Mouse (Mus musculus): ENCODE measurements around the gene Oca2. TPM values are rescaled to one million over a fixed set of nuclear protein-coding genes. Genes with fewer than 3 reads are reported as not detected.

Gene Oca2
- polyA plus RNA-seq, 1 experiment from 2014 or later = 0.12 TPM

DNA sequence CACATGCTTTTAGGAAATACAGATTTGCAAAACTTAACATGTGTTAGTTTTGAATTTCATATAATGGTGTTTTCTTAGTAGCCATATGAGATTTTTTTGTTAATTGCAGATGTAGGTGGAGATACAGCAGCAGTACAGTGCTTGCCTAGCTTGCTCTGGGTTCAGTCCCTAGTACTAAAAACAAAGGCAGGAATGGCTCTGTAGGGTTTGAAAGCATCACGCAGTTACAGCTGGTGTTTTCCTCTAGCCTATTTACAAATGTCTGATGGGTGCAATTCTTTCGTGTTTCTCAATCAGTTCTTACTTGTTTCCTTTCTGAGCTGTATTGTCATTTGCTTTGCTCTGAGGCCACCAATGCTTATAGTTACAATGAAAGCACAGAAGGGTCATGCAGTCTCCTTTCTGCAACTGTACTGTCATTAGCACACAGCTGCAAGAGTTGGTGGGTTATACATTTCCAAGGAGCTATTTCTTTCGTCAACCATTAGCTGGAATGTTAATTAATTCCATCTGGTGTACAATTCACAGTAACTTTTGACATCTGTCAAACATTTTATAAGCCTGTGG is 18.4 kb downstream of the Oca2 start:
- ATAC-seq (ENCODE audit: insufficient number of reproducible peaks, low FRiP score, low TSS enrichment, low read depth) = no peak
- 38% methylated on average over 3 of the region's 3 CpGs for WGBS

DNA sequence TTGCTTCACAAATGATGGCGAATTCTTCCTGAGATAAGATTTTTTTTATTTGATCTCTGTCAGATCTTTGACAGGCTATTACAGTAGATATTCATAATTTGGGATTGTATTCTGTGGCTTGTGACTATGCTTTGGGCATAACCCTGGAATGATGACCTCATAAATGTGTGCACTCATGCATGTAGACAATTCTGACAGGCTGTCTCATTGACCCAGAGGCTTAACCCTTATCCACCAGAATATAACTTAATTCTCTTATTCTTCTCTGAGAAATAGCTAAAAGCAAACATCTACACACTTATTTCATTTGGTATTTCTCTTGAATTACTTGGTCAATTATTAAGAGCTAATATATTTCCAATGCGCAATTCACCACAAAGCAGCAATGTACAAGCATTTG is 37.9 kb downstream of the Oca2 start:
- Histone ChIP-seq H3K4me3 (replicated peaks) (no peak overlapping the region), H3K27me3 (no peaks in the 10 kb centered on the region), H3K4me2 (replicated peaks) (no peak overlapping the region), H3K9ac (no peak overlapping the region), H3K36me3 (no peaks in the 10 kb centered on the region), H3K4me1 (no peaks in the 10 kb centered on the region), H3K9me3 (replicated peaks) (no peaks in the 10 kb centered on the region), H3K27ac (replicated peaks) (no peak overlapping the region)
- no peak for ATAC-seq (ENCODE audit: insufficient number of reproducible peaks, low FRiP score, low TSS enrichment, low read depth)
- 86% methylated on average over 2 of the region's 2 CpGs for WGBS

More for the DNA sequence above, 18.4 kb downstream of the Oca2 start:
- Histone ChIP-seq H3K4me1 (no peaks in the 10 kb centered on the region), H3K9me3 (replicated peaks) (no peaks in the 10 kb centered on the region), H3K4me2 (replicated peaks) (no peak overlapping the region), H3K36me3 (no peaks in the 10 kb centered on the region), H3K27ac (replicated peaks) (no peak overlapping the region), H3K27me3 (no peaks in the 10 kb centered on the region), H3K4me3 (replicated peaks) (no peak overlapping the region), H3K9ac (no peak overlapping the region)

- Histone ChIP-seq H3K9me3 (replicated peaks) (no peaks in the 10 kb centered on the region), H3K36me3 (no peaks in the 10 kb centered on the region), H3K4me1 (no peaks in the 10 kb centered on the region), H3K4me2 (replicated peaks) (no peak overlapping the region), H3K4me3 (replicated peaks) (no peak overlapping the region), H3K27me3 (no peaks in the 10 kb centered on the region), H3K27ac (replicated peaks) (no peak overlapping the region), H3K9ac (no peak overlapping the region)
- ATAC-seq (ENCODE audit: insufficient number of reproducible peaks, low FRiP score, low TSS enrichment, low read depth) = no peak
- 34% methylated on average over 6 of the region's 6 CpGs for WGBS
Observed at GRCm38 (mm10) chr7:56291468-56292115, 52.0 kb downstream of the Oca2 start.

GRCm38 (mm10) chr7:56304408-56304807 is 64.8 kb downstream of the Oca2 start:
- Histone ChIP-seq H3K27ac (replicated peaks) (no peak overlapping the region), H3K4me2 (replicated peaks) (no peak overlapping the region), H3K27me3 (no peaks in the 10 kb centered on the region), H3K9ac (no peak overlapping the region), H3K4me1 (no peaks in the 10 kb centered on the region), H3K4me3 (replicated peaks) (no peak overlapping the region), H3K36me3 (no peaks in the 10 kb centered on the region), H3K9me3 (replicated peaks) (no peaks in the 10 kb centered on the region)
- no peak for ATAC-seq (ENCODE audit: insufficient number of reproducible peaks, low FRiP score, low TSS enrichment, low read depth)
- WGBS = 13% methylated on average over 1 of the region's 1 CpGs

GRCm38 (mm10) chr7:56314358-56314757 is 74.8 kb downstream of the Oca2 start:
- Histone ChIP-seq H3K9me3 (replicated peaks) (no peaks in the 10 kb centered on the region), H3K36me3 (no peaks in the 10 kb centered on the region), H3K4me3 (replicated peaks) (no peak overlapping the region), H3K27me3 (no peaks in the 10 kb centered on the region), H3K4me2 (replicated peaks) (no peak overlapping the region), H3K4me1 (no peaks in the 10 kb centered on the region), H3K27ac (replicated peaks) (no peak overlapping the region), H3K9ac (no peak overlapping the region)
- WGBS = 81% methylated on average over 5 of the region's 5 CpGs
- no peak for ATAC-seq (ENCODE audit: insufficient number of reproducible peaks, low FRiP score, low TSS enrichment, low read depth)

- Histone ChIP-seq H3K4me1 (no peaks in the 10 kb centered on the region), H3K4me3 (replicated peaks) (no peak overlapping the region), H3K27me3 (no peaks in the 10 kb centered on the region), H3K4me2 (replicated peaks) (no peak overlapping the region), H3K36me3 (no peaks in the 10 kb centered on the region), H3K9me3 (replicated peaks) (no peaks in the 10 kb centered on the region), H3K9ac (no peak overlapping the region), H3K27ac (replicated peaks) (no peak overlapping the region)
- ATAC-seq (ENCODE audit: insufficient number of reproducible peaks, low FRiP score, low TSS enrichment, low read depth) = no peak
- WGBS = 54% methylated on average over 7 of the region's 7 CpGs
Observed at GRCm38 (mm10) chr7:56315630-56316529, 76.3 kb downstream of the Oca2 start.

DNA sequence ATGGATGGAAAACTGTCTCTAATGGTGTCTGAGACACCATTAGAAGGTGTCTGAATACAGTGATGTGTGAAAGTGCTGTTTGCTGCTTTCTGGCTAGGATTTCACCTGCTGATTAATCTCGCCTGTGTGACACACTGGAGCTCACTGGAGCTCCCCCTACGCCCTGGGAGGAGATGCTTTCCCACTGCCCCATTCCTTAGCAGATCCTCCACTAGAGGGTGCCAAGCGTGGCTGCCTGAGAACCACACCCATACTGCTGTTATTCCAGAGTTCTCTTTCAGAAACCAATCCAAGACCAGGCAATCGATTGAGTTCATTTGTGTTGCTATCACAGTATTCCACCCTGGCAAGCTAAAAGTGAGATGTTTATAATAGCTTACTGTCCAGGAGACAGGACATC is 88.2 kb downstream of the Oca2 start:
- ATAC-seq (ENCODE audit: insufficient number of reproducible peaks, low FRiP score, low TSS enrichment, low read depth) = no peak
- Histone ChIP-seq H3K4me2 (replicated peaks) (no peak overlapping the region), H3K9me3 (replicated peaks) (no peaks in the 10 kb centered on the region), H3K27ac (replicated peaks) (no peak overlapping the region), H3K36me3 (no peaks in the 10 kb centered on the region), H3K27me3 (no peaks in the 10 kb centered on the region), H3K4me3 (replicated peaks) (no peak overlapping the region), H3K4me1 (no peaks in the 10 kb centered on the region), H3K9ac (no peak overlapping the region)
- WGBS = 37% methylated on average over 4 of the region's 4 CpGs

DNA sequence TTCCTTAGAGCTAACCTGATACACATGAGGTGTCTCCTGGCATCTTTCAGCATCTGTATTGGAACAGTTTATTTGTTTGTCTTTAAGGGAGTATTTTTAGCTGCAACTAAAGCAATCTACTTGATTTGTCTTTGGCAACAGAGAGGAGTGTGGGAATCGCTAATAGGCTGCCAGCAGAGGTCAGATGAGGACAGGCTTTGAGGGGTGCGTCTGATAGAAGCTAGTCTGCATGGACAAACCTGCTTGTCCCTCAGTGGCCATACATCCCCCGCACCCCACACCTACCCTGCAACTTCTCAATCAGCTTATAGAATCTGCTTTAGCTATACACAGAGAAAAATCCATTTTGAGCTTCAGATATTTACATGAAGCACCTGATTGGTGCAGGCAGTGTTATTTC is 109.0 kb downstream of the Oca2 start:
- Histone ChIP-seq H3K4me3 (replicated peaks) (no peak overlapping the region), H3K9me3 (replicated peaks) (no peaks in the 10 kb centered on the region), H3K27me3 (no peaks in the 10 kb centered on the region), H3K27ac (replicated peaks) (no peak overlapping the region), H3K4me2 (replicated peaks) (no peak overlapping the region), H3K36me3 (no peaks in the 10 kb centered on the region), H3K9ac (no peak overlapping the region), H3K4me1 (no peaks in the 10 kb centered on the region)
- WGBS = 42% methylated on average over 3 of the region's 3 CpGs
- ATAC-seq (ENCODE audit: insufficient number of reproducible peaks, low FRiP score, low TSS enrichment, low read depth) = no peak

DNA sequence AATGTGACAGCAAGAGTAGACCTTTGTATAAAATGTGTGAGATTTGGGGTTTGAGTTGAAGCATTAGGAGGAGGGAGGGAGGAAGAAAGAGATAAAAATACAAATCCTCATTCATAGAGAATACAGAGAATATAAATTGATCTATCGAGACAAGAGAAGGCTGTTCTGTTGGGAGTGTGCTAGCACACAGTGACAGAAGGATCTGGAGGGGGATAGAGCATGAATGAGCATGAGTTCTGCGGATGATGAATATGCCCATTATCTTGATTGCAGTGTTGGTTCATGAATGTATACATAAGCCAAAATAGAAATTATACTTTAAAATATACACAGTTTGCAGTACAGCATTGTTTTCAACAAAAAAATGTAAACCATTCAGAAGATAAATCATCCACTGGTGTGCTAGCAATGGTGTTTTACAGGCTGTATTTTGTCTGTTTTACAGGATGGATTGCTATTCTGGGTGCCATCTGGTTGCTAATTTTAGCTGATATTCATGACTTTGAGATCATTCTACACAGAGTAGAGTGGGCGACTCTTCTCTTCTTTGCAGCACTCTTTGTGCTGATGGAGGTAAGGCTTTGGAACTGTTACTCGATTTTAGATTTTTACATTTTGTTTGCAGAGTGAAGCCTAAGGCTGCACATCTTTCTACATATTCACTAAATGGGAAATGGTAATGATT is 117.2 kb downstream of the Oca2 start:
- Histone ChIP-seq H3K36me3 (no peaks in the 10 kb centered on the region), H3K9ac (no peak overlapping the region), H3K27ac (replicated peaks) (no peak overlapping the region), H3K27me3 (no peaks in the 10 kb centered on the region), H3K4me1 (no peaks in the 10 kb centered on the region), H3K4me3 (replicated peaks) (no peak overlapping the region), H3K9me3 (replicated peaks) (no peaks in the 10 kb centered on the region), H3K4me2 (replicated peaks) (no peak overlapping the region)
- ATAC-seq (ENCODE audit: insufficient number of reproducible peaks, low FRiP score, low TSS enrichment, low read depth) = no peak
- 90% methylated on average over 4 of the region's 4 CpGs for WGBS

DNA sequence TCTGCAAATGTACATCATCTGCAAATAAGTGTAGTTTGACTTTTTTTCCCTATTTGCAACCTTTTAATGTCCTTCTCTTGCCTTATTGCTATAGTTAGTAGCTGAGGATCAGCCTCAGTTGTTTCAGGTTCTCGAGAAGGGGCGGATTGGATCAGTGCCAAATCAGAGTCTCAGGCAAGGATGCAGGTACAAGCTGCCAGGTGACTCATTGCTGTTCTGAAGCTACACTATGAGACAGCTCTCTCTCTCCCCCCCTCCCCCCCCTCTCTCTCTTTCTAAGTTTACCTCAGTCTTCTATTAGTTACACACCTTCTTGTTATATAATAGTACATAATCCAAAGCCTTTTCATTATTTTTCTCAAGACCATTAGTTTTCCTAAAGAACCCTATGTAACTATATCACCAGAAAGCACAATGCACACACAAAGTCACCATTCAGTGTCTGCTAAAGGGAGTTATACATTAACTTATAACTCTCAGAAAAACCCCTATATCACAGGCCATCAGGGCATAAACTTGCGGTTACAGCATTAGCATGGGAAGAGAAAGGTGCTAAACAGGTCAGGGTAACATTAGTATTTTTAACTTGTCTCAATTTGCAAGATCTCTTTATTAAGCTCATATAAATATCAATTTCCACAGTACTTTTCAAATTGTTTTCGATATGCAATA is 142.3 kb downstream of the Oca2 start:
- Histone ChIP-seq H3K4me1 (no peaks in the 10 kb centered on the region), H3K27ac (replicated peaks) (no peak overlapping the region), H3K9me3 (replicated peaks) (no peaks in the 10 kb centered on the region), H3K4me2 (replicated peaks) (no peak overlapping the region), H3K36me3 (no peaks in the 10 kb centered on the region), H3K9ac (no peak overlapping the region), H3K4me3 (replicated peaks) (no peak overlapping the region), H3K27me3 (no peaks in the 10 kb centered on the region)
- WGBS = 85% methylated on average over 4 of the region's 4 CpGs
- no peak for ATAC-seq (ENCODE audit: insufficient number of reproducible peaks, low FRiP score, low TSS enrichment, low read depth)

GRCm38 (mm10) chr7:56382706-56383105 is 143.1 kb downstream of the Oca2 start:
- no peak for ATAC-seq (ENCODE audit: insufficient number of reproducible peaks, low FRiP score, low TSS enrichment, low read depth)
- 82% methylated on average over 1 of the region's 1 CpGs for WGBS
- Histone ChIP-seq H3K4me1 (no peaks in the 10 kb centered on the region), H3K4me2 (replicated peaks) (no peak overlapping the region), H3K9me3 (replicated peaks) (no peaks in the 10 kb centered on the region), H3K36me3 (no peaks in the 10 kb centered on the region), H3K27ac (replicated peaks) (no peak overlapping the region), H3K27me3 (no peaks in the 10 kb centered on the region), H3K9ac (no peak overlapping the region), H3K4me3 (replicated peaks) (no peak overlapping the region)

Measured in embryonic facial prominence, embryonic 15.5 days (tissue).